Mouse (Mus musculus) intestine, embryonic 16.5 days (tissue): Measurements from ENCODE around the gene Gm9767. TPM values are rescaled to one million over a fixed set of nuclear protein-coding genes. Genes with fewer than 3 reads are reported as not detected.

Experiments used
- ATAC-seq: fragments of 200-750 bp; cut with Nextera tagmentation; 2 replicates; pipeline ENCODE4 v1.8.0; 2017; ENCODE audit warnings: moderate TSS enrichment, moderate library complexity
- H3K27ac ChIP-seq: fragments of 300-500 bp; sonication (generic); 2 replicates; pipeline ENCODE4 v1.5.1; 2014; ENCODE audit warnings: mild to moderate bottlenecking, low read length
- H3K27me3 ChIP-seq: fragments of 300-500 bp; sonication (generic); replicated peaks from 2 replicates; pipeline ENCODE4 v1.6.1; 2014; ENCODE audit warnings: low read length, control low read depth, mixed read lengths; ENCODE audit not compliant: control insufficient read depth, insufficient read depth
- H3K36me3 ChIP-seq: fragments of 300-500 bp; sonication (generic); 2 replicates; pipeline ENCODE4 v1.6.1; 2014; ENCODE audit warnings: low read length, control low read depth; ENCODE audit not compliant: control insufficient read depth, insufficient read depth
- H3K4me1 ChIP-seq: fragments of 300-500 bp; sonication (generic); 2 replicates; pipeline ENCODE4 v1.6.1; 2014; ENCODE audit warnings: low read length, control low read depth, mixed read lengths; ENCODE audit not compliant: control insufficient read depth, insufficient read depth
- H3K4me2 ChIP-seq: fragments of 300-500 bp; sonication (generic); 2 replicates; pipeline ENCODE4 v1.6.1; 2014; ENCODE audit warnings: low read depth, low read length, control low read depth
- H3K4me3 ChIP-seq: fragments of 300-500 bp; sonication (generic); 2 replicates; pipeline ENCODE4 v1.5.1; 2014; ENCODE audit warnings: mild to moderate bottlenecking, low read length
- H3K9ac ChIP-seq: fragments of 300-500 bp; sonication (generic); 2 replicates; pipeline ENCODE4 v1.6.1; 2014; ENCODE audit warnings: low read depth, low read length
- H3K9me3 ChIP-seq: fragments of 300-500 bp; sonication (generic); 2 replicates; pipeline ENCODE4 v1.6.1; 2016; ENCODE audit warnings: low read length, control low read depth; ENCODE audit not compliant: control insufficient read depth
- WGBS: fragments of 180-500 bp; shearing (Covaris S2); extraction: QIAGEN DNeasy Blood & Tissue Kit; methylation state at CpG from one replicate; pipeline ENCODE4 v1.1.7; 2014; 5-methylcytosine and 5-hydroxymethylcytosine counted together
- polyA plus RNA-seq: library from polyadenylated mRNA; unstranded; fragments of >200 nt; fragmentation: Nextera tagmentation; extraction: Ambion mirVana; gene quantifications from 2 replicates; pipeline ENCODE4 v1.2.1, GENCODE M21; 2015

Gene Gm9767
- polyA plus RNA-seq, 1 experiment from 2014 or later: not detected

DNA sequence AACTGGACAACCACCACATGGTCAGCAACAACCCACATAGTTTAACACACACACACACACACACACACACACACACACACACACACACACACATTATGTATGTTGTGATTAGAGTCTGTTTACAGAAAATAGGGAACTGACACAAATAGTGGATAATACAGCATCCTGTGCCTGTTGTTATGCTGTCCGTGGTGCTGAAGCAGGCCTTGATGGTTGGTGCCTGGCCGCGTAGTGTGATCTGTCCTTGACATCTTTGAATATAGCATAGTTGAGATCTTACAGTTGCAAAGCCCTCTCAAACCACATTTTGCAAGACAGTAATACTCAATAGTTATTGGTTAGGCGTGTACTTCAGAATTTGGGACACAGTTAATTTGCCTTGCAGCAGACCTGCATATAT is 4.0 kb downstream of the Gm9767 start:
- Histone ChIP-seq H3K9ac (no peak overlapping the region), H3K4me1 (no peaks in the 10 kb centered on the region), H3K9me3 (no peaks in the 10 kb centered on the region), H3K27me3 (peaks cover 11% of the 10 kb centered on the region; the same call in 1 of the 2 replicates), H3K27ac (no peak overlapping the region), H3K4me3 (no peak overlapping the region), H3K36me3 (no peaks in the 10 kb centered on the region), H3K4me2 (no peak overlapping the region)
- WGBS: 62% methylated on average over 4 of the region's 4 CpGs
- no peak for ATAC-seq

DNA sequence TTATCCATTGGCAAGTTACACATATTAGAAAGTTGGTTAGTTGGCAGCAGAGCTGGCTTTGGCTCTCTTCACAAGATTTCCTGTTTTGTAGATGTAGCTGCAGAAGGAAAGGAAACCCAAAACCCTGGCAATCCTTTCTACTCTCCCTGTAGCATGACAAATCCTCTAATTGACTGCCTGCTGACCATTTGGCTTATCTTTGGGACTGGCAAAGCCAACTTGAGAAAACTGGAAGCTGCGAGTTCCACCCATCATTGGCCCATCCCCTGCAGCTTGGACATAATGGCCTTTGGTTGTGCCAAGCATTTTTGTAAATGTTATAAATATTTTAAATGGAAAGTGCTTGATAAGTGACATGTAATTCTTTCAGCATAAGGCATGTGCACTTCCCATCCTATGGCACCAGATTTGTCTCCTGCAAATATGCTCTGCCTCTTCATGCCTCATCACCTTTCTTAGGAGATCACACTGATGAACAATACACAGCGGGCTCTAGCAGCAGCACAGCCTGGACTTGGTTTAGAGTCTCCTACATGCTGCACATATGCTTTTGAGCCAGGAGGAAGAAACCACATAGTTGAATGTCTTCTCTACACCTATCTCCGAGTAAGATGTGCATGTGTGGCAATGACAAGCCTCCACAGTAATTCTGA is 25.4 kb downstream of the Gm9767 start:
- no peak overlapping the region for H3K4me2 ChIP-seq
- ATAC-seq: no peak
- no peak overlapping the region for H3K27ac ChIP-seq
- no peaks in the 10 kb centered on the region for H3K9me3 ChIP-seq
- H3K4me1 ChIP-seq: no peaks in the 10 kb centered on the region
- no peak overlapping the region for H3K9ac ChIP-seq
- no peaks in the 10 kb centered on the region for H3K36me3 ChIP-seq
- no peaks in the 10 kb centered on the region for H3K27me3 ChIP-seq
- H3K4me3 ChIP-seq: no peak overlapping the region
- WGBS: 81% methylated on average over 3 of the region's 3 CpGs

DNA sequence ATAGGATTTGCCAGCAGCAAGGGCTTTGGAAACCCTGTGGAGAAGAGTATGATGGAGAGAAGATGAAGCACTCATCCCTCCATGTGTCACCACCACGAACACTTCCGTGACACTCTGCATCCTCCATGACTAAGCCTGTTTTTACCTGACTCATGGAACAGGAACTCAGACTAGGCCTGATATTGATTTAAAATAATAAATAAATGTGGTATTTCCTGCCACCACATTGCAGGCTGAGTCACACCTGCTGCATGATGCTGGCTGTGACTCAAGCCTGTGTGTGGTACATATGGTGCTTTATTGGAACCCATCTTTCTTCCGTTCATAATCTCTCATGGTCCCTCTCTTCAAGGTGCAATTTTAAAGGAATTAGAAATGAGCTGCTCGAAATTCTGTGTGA is 36.4 kb downstream of the Gm9767 start:
- no peaks in the 10 kb centered on the region for H3K4me1 ChIP-seq
- H3K36me3 ChIP-seq: no peaks in the 10 kb centered on the region
- 80% methylated on average over 4 of the region's 4 CpGs for WGBS
- no peak overlapping the region for H3K9ac ChIP-seq
- no peaks in the 10 kb centered on the region for H3K27me3 ChIP-seq
- no peak overlapping the region for H3K4me3 ChIP-seq
- H3K27ac ChIP-seq: no peak overlapping the region
- no peak for ATAC-seq
- no peaks in the 10 kb centered on the region for H3K9me3 ChIP-seq
- no peak overlapping the region for H3K4me2 ChIP-seq

DNA sequence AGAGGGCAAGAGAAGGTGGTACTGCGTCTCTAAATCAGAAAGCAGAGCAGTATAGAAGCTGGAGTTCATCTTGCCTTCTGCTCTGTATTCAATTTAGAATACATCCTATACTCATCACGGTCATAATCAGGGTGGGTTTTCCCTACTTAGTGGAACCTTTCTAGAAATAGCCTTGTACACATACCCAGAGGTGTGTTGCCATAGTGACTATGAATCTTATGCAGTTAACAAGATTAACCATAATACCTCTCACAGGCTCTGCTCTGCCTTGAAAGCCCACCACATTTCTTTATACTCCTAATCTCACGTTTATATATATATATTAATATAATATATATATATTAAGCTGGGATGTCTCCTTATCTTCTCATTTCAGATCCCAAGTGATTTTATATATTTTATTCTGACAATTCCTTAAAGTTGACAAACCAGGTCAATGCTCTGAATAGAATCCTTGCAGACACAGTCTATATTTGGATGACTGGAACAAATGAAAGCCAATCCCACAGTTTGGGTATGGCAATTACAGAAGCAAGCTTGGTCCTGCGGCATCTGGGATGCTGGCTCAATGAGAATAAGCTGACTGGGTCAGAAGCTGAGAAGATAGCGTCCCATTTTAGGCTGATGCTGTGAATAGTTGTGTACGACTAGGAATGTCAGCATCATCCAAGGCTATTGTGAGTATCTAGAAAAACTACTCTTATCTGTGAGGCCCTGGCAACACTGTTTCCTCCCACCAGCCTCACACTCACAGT is 41.2 kb downstream of the Gm9767 start:
- Histone ChIP-seq H3K4me1 (no peaks in the 10 kb centered on the region), H3K4me2 (no peak overlapping the region), H3K9me3 (no peaks in the 10 kb centered on the region), H3K4me3 (no peak overlapping the region), H3K27ac (no peak overlapping the region), H3K9ac (no peak overlapping the region), H3K27me3 (no peaks in the 10 kb centered on the region), H3K36me3 (no peaks in the 10 kb centered on the region)
- ATAC-seq: no peak
- 88% methylated on average over 6 of the region's 6 CpGs for WGBS

DNA sequence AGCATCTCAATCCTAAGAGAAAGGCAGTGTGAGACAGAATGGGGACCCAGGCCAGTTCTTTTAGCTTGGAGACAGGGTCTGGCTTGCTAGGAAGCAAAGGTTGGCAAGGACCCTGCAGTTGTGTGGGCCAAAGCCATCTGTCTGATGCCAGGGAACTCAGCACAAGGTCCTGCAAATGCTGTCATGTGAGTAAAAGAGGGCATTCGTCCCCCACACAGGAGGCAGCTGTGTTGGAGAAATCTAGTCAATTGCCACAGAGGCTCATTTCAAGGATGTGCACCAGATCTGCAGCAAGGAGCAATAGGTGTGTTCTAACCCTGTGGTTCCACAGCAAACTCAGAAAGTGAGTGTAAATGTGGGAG is 41.7 kb downstream of the Gm9767 start:
- H3K36me3 ChIP-seq: no peaks in the 10 kb centered on the region
- no peak for ATAC-seq
- H3K4me1 ChIP-seq: no peaks in the 10 kb centered on the region
- no peak overlapping the region for H3K4me2 ChIP-seq
- H3K27me3 ChIP-seq: no peaks in the 10 kb centered on the region
- no peak overlapping the region for H3K4me3 ChIP-seq
- 63% methylated on average over 1 of the region's 1 CpGs for WGBS
- H3K9ac ChIP-seq: no peak overlapping the region
- H3K27ac ChIP-seq: no peak overlapping the region
- no peaks in the 10 kb centered on the region for H3K9me3 ChIP-seq

Other genes with a start within 250 kb of the Gm9767 start
- gene Tmem200a, start 797 bp downstream of the Gm9767 start, polyA plus RNA-seq: 4.5 and 5.7 TPM in 2 replicates
- not detected in 2 replicates for gene Samd3, start 151.5 kb downstream of the Gm9767 start, polyA plus RNA-seq